Mouse (Mus musculus): ENCODE data around the gene Pnma5.

DNA sequence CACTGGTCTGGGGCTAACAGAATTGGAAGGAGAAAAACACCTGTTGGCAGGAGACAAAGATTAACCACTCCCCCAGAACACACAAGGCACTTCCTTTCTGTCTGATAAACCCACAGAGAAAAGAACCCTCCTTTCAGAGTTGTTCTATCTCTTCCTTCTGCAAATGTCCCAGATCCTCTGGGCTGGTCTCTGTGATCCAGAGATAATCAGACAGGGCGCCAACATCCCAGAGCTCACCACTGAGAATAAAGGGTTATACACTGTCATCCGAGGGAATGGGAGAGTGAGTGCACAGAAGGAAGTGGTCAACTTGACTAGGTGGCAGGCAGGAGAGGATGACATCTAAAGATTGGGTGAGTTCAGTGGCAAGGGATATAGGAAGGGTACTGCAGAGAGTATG, 51.3 kb downstream of the Pnma5 start:
- no peak for TF ChIP-seq NELFE (IDR thresholded peaks at IDR 0.05; ENCODE audit: low read depth, low read length)
- TF ChIP-seq CTCF (conservative IDR thresholded peaks at IDR 0.05 in 1 of 2, IDR thresholded peaks at IDR 0.05 in 1 of 2; ENCODE audit: low read depth in 2 of 2, low read length in 2 of 2), result no peak
- TF ChIP-seq RCOR1 (conservative IDR thresholded peaks at IDR 0.05; ENCODE audit: low read depth, low read length), result no peak
- no peak for TF ChIP-seq E2F4 (IDR thresholded peaks at IDR 0.05; ENCODE audit: insufficient replicate concordance, low read depth, low read length)
- TF ChIP-seq ZNF384 (IDR thresholded peaks at IDR 0.05; ENCODE audit: low read depth, low read length), result no peak
- no peak for TF ChIP-seq MEF2A (IDR thresholded peaks at IDR 0.05; ENCODE audit: borderline replicate concordance, low read depth, low read length)

Data from CH12.LX (cell line).